Mouse (Mus musculus) A20 (cell line): Measurements from ENCODE around the gene Dctn1.
A peak's percentile ranks its signal among the peaks of the same experiment; 100 is the strongest.

Experiments used
- DNase-seq: peaks from one replicate; pipeline ENCODE4 v3.0.0-alpha.2; 2011; ENCODE audit warnings: low read depth, low spot score

The Dctn1 gene

DNA sequence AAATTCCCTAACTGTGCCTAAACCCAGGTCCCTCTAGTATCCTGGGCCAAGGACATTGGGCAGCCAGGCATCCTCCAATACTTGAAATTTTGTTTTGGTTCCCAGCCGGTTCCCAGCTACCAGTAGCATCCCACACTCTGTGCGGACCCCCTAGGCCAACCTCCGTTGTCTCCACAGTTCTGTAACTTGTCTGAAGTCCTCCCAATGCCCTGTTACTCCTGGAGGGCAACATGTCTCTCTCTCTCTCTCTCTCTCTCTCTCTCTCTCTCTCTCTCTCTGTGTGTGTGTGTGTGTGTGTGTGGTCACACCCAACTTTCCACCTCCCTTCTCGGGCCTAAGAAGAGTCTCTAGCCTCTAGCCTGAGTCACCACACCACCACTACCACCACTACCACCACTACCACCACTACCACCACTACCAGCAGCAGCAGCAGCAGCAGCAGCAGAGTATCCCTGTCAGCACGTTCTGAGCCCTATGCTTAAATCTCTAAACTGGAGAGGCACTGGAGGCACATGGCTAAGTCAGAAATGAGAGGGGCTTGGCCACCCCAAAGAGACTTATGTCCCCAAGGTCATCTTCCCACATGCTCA is 29.3 kb upstream of the Dctn1 start:
- DNase-seq, result no peak

DNA sequence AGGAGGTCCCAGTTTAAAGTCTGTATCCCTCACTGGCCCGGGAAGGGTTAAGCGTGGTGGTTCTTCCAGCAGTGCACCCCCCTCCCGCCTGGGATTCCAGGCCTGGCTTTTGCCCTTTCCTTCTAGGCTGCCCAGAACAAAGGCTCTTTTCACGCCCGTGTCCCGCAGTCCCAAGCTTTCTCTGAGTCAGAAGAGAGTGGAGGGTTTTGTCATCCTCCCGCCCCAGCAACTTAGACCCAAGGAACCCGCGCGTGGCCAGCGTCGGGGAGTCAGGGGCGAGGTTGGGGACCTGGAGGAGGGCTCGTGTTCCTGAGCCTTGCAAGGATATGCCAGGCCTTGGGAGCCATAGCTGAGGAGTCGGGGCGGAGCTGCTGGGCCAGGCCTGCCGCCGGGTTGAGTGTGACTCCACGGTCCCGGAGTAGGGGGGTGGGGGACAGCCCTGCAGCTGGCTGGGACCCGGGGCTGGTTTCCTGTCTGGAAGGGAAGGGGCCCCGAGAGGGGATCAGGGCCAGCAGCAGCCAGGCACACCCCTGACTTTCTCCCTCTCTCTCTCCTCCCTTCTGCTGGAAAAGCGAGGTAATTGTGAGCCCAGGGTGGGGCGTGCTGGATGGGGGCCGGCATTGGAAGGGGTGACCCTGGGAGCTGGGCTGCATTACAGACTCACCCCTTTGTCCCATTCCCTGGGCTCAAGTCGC is 28.7 kb upstream of the Dctn1 start:
- no peak for DNase-seq

DNA sequence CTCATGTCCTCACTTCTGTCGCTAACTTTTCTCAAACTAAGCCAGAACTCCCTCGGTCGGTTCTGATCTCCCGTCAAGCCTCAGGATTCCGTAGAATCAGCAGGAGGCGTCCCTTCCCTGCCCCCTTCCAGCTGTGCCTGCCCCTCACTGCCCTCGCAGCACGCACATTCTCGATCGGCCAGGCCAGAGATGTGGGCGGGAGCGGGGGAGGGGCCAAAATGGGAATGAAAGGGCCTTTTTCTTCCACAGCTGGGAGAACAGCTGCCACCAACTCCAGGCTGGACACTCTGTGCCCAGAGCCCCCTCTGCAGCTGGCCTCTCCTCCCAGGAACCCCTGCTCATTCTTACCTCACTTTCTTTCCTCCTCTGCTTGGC is 28.2 kb upstream of the Dctn1 start:
- DNase-seq, result no peak

DNA sequence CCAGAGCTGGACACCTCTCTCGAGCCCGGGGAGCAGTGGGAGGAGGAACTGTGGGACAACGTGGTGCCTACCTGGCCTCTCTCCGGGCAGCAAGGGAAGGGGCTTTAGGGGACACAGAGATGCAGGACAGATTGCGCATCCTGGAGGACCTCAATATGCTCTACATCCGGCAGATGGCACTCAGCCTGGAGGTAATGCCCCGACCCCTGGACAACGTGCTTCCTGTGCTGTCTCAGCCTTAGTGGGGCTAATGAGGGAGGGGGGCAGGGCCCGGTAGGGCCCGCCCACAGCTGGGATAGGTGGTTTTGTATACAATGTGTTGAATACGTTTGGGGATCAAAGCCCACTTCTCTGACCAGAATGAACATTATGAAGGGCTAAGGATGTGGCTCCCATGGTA is 27.7 kb upstream of the Dctn1 start:
- DNase-seq, result no peak

DNA sequence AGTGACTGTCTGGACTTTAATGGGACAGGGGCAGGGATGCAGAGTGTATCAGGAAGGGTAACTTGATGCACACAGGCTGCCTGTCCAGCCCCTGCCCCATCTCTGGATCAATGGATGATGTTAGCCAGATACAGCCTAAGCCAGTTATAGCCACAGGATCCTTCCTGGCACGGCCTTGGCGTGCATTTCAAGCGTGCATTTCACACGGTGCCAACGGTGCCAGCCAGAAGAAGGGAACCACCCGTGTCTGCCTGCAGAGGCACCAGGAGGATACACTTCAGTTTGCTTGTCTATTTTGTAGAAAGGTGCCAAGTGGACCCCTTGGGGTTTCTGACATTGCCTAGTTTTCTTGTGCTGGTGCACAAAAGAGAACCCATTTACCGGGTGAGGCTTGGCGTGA is 25.7 kb upstream of the Dctn1 start:
- DNase-seq, result no peak

DNA sequence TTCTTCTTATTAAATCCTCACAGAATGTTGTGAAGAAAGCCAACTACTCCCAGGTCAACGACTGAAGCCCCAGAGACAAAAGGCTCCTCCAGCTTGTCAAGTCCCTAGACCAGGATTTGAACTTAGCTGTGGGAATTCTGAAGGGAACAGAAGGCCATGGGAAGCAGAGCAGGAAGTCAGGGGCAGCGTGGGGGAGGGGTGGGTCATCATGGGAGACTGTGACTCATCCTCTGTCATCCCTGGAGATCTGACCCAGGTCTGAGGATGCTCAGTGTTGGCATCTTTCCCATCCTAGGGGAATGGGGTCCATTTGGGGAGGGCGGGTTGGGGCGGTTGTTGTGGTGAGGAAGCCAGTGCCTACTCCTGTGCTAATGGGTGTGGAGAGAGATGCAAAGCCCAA is 24.1 kb upstream of the Dctn1 start:
- DNase-seq, result no peak

DNA sequence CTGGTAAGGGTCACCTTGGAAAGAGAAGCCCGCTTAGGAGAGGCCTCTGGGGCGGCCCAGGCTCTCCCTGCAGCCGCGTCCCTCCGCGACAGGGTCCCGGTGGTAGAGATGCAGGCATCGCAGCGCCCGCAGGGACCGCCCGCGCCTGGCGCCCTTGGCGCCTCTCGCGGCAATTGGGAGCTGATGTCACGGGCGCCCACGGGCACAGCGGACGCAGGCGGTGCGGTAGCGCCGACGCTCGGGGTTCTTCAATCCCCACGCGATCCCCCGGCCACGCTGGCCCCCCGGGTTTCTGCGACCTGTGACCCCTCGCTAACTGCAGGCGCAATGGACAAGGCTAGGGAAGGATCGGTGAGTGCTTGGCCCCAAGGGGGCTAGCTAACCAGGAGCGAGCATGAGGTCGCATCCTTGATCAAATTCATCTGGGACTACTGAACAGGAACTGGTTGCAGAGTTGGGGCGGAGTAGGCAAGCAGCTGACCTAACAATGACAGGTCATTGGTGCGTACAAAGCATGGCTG is 23.4 kb upstream of the Dctn1 start:
- no peak for DNase-seq

DNA sequence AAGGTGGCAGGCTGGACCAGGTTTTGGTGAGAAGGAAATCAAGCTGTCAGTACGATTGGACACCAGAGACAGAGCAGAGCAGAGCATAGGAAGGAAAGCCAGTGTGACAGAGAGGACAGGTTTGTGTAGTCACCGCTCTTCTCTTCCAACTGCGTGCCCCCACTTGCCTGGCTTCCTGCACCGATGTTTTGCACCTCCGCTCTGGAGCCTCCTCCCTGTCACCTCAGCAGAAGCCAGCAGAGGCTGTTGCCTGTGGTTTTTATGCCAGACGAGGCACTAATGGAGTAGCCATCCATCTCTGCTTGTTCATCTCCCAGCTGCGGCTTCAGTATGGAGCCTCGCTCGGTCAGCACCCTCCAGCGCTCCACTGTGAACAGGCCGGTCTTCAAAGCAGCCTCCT is 22.8 kb upstream of the Dctn1 start:
- no peak for DNase-seq

DNA sequence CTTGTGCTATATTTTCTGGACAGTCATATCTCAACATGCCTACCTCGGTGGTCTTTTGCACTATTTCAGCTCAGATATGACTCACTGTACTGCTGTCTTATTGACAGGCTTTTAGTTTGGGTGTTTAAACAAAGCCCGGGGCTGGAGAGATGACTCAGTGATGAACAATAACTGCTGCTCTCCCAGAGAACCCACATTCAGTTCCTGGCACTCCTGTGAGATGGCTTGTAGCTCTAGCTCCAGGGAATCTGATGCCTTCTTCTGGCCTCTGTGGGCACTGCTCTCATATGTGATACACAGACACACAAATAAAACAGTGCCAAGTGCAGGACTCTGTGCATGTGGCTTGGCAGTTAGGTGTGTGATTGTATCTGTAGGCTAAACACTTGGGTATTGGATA is 20.5 kb upstream of the Dctn1 start:
- DNase-seq, result no peak

DNA sequence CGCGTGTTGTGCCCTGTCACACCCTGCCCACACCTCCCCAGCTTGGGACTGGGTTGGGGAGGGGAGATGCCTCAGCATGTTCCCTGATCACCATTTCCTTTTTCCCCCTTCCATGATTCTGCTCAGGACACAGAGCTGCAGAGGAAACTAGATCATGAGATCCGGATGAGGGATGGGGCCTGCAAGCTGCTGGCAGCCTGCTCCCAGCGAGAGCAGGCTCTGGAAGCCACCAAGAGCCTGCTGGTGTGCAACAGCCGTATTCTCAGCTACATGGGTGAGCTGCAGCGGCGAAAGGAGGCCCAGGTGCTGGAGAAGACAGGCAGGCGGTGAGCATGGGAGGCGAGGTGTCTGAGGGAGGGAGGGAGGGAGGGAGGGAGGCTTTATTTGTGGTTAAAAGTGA is 19.9 kb upstream of the Dctn1 start:
- no peak for DNase-seq

DNA sequence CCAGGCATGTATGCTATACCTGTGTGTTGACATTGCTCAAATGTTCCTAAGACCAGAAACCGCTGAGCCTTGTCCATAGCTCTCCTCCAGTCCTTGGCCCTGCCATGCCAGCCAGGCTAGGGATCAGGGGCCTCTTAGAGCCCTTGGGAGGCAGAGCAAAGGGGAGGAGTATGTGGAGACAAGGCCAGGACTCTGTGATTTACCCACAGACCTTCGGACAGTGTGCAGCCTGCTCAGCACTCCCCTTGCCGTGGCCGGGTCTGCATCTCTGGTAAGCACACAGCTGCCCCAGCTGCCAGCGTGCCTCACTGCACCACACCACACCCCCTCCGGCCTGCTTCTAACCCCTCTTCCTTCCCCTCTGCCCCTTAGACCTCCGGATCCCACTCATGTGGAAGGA is 18.4 kb upstream of the Dctn1 start:
- DNase-seq, result no peak

DNA sequence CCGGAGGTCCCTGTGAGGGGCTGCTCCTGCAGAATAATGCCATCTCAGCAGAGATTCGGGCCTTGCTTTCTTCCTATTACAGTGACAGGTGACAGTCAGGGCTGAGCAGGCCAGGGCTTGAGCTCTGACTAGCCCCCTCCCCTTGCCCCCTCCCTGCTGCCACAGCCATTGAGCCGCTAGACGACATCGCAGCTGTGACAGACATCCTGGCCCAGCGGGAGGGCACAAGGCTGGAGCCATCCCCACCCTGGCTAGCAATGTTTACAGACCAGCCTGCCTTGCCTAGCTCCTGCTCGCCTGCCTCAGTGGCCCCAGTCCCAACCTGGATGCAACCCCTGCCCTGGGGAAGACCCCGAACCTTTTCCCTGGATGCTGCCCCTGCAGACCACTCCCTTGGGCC is 14.0 kb upstream of the Dctn1 start:
- DNase-seq, result no peak

DNA sequence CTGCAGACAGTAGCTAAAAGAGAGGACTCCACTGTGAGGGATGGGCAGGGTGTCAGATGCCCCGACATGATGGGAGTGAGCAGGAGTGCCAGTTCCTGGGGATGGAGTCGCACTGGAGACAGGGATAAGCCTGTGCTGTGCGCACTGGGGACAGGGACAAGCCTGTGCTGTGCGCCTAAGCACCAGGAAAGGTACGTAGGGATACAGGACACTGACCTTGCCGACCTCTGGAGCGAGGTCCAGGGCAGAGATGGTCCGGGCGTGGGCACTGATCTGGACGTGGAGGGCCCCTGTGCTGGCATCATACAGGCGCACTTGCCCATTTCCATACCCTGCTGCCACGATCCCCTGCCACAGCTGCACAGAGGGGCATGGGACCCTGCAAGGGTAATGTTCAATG is 12.7 kb upstream of the Dctn1 start:
- no peak for DNase-seq

DNA sequence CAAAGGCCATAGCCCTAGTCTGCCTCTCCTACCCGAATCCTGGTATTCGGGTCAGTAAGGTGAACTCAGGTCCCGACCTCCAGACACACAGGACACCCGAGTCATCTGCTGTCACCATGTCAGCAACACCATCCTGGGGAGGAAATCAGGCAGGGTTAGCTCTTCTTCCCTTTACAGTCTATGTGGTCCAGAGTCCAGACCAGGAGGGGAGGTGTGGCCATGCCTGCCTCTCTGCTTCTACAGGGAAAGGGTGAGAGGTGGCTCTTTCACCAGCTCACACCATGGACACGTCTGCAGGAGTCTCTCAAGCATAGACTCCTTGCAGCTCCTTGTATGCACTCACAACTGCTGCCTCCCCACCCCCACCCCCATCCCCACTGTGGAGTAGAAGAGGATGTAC is 12.2 kb upstream of the Dctn1 start:
- no peak for DNase-seq

DNA sequence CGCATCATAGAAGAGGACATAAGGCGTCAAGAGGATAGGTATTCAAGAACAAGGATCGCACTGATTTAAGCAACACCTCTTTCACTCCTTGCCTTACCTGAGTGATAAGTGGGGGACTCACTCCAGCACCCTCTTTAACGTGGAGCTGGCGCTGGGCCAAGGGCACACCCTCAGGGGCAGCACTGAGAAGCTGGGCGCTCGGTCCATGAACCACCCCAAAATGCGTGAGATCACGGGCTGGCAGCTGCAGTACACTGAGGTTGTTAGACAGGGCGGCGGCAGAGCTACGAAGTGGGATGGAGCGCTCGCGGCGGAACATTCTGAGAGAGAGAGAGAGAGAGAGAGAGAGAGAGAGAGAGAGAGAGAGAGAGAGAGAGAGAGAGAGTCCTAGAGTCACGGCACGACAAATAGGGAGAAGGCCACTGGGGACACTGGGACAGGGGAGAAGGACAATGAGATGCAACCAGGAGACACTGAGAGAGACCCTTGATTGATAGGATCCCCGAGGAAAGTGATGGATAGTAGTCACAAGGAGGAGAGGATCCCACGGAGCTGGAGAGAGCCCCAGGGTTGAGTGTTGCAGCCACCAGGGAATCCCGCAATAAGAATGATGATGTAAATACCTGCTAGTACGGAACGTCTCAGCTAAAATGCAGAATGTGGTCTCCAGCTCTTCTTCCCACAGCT is 10.0 kb upstream of the Dctn1 start:
- DNase-seq, result peak; percentile 3

DNA sequence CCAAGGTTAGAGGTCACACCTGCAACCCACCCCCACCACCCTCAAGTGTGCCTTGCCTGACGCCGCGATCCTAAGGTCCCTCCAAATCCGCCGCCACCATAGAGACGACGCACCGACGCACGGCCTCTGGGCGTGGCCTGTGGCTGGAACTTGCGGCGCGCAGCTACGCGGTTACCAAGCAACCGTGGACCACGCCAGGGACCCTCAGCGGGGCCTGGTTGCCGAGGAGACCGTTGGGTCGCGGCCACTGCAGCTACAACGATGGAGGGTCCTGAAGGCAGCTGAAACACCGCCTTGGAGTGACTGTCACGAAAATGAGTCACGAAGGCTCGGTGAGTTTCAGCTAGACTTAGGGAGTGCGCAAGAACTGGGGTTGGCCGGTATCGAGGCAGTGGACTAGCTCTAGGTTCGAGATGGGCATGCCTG is 9.4 kb upstream of the Dctn1 start, which contains the start of the genes Wdr54 and 1700003E16Rik:
Gene Wdr54 (minus strand): TSS at position 139 of the 426 bp plus-strand sequence.
Gene 1700003E16Rik (plus strand): TSS at position 146 of the 426 bp plus-strand sequence.
- peak; percentile 73 for DNase-seq

DNA sequence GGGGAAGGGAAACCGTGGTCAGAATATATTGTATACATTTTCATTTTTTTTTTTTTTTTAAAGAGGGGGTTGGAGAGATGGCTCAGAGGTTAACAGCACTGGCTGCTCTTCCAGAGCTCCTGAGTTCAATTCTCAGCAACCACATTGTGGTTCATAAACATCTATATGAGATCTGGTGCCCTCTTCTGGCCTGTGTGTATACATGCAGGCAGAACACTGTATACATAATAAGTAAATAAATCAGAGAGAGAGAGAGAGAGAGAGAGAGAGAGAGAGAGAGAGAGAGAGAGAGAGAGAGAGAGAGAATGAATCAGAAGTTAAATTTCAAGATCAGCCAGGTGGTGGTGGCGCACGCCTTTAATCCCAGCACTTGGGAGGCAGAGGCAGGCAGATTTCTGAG is 6.3 kb upstream of the Dctn1 start:
- peak; percentile 48 for DNase-seq

DNA sequence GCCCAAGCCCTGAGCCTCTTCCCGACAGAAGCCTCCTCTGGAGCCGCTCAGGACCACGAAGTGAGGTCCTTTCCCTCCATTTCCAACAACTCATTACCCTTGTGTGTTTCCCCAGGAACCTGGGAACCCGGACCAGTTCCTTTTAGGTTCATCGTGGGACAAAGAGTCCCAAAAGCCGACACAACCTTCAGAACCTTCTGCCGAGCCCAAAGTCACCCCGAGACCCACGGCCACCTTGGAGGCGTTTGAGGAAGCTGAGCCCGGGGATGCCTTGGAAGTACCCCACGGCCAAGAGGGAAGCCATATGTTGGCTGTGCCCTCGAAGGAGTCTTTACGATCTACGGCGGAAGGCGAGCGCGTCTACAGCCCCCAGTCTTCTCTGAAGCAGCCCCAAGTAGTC is 4.3 kb upstream of the Dctn1 start:
- DNase-seq, result no peak

DNA sequence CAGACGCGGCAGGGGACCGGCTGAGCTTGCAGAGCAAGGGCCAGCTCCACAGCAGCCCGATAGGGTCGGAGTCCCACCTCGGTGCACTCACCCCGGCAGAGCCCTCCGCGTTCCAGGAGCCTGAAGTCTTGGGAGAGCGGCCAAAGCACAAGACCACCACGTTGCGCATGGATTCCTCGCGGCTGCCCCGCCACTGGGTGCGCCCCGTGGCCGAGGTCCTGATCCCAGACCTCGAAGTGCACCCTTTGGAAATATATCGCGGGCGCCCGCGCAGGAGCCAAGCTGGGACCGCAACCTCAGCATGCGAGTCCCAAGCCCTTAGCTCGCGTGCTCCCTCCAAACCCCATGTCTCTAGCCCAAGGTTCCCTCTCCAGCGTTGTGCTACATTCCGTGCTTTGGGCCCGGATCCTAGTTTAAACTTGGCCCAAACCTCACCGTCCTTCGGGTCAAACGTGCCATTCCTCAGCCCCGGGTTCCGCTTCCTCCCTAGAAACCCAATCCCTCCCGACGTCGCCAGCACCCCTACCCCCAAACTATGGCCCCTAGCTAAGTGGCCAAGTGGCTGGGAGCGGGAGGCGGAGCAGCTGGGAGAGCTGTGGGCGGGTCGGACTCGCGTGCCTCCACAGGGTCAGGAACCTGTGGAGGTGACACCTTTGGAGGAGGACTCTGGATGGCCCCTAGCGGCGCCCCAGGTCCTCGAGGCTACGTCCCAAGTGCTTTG is 3.6 kb upstream of the Dctn1 start:
- no peak for DNase-seq

DNA sequence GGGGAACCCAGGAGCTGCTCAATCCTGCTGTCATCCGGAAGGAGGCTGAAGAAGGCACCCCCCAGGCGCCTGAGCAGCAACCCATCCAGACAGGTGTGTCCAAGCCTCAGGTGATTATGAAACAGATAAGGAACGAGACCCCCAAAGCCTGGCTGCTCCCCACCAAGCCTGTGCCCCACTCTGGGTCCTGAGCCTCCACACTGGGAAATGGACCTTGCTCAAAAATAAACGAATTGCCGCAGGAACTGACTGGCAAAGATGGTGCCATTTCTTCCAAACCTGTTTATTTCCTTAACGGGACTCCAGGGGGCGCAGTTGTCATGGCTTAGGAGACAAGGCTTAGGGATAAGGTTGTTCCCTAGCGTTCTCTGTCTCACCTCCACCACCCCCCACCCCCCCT is 3.0 kb upstream of the Dctn1 start:
- DNase-seq, result peak; percentile 46

DNA sequence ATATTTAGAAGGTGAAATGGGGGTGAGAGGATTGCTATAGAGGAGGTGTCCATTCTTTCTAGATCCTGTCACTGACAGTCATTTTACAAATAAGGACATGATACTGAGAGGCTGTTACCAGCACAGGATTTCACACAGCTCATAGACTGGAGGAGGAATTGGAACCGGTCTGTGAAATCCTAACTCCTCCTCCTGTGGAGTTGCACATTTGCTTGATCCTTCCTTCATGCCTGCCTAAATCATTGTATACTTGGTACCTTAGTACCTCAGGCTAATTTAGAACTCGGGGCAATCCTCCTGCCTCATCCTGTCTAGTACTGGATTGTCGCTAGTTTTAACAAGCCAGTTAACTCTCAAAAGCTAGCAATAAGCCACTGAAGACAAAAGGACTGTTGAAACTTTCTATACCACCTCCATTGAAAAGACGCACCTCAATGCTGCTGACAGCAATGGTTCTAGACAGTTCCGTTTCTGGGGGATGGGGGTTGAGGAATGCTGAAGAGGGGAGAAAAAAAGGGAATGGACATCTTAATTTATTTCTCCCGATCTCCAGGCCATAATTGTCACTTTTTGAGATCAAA is 604 bp upstream of the Dctn1 start:
- DNase-seq, result no peak

DNA sequence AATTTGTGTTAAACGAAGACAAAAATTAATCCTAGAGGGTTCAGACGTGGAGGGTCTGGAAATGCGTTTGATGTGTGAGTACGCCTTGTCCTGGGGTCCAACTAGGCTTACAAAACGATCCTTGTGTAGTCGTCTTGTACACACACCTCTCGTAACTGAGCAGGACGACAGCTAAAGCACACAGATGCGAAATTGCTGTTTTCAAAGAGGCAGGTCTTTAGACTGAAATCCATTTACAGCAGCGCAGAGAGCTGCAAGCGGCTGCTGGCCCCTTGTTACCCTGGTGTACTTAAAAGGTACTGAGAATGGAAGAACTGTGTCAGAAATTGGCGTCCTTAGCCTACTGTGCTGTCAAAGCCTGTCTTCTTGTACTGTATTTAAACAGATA is 517 bp downstream of the Dctn1 start:
- DNase-seq, result peak; percentile 46
